Mouse (Mus musculus): ENCODE results near the gene Pax5.

DNA sequence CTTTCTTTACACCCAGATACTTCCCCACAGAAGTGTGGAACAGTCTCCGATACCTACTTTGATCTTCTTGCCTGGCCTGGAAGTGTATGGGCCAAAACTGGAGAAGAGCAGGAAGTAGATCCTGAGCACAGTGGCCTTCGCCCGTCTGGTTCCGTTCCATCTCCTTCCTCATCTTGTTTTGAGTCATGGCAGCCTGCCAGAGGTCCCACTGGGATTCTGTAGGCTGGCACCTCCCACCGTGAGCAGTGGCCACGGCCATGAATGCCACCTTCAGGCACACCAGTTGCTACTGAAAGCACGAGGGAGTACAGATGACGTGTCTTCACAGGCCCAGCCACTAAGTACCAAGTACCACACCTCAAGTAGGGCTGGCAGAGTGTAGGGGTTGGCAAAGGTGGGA is 222.1 kb downstream of the Pax5 start:
- no peak for TF ChIP-seq MAFK (IDR thresholded peaks at IDR 0.05; ENCODE audit: borderline replicate concordance, low read depth, low read length)
- TF ChIP-seq GATA1 (IDR thresholded peaks at IDR 0.05; ENCODE audit: low read depth, low read length), result no peak
- no peak for TF ChIP-seq CTCF (IDR thresholded peaks at IDR 0.05 in 2 of 3, conservative IDR thresholded peaks at IDR 0.05 in 1 of 3; ENCODE audit: control insufficient read depth in 1 of 3, insufficient read depth in 1 of 3, low read depth in 2 of 3, low read length in 3 of 3, poor library complexity in 1 of 3, severe bottlenecking in 1 of 3)
- TF ChIP-seq MYB (IDR thresholded peaks at IDR 0.05; ENCODE audit: low read depth, low read length), result no peak
- TF ChIP-seq ZNF384 (IDR thresholded peaks at IDR 0.05; ENCODE audit: low read depth, low read length), result no peak
- TF ChIP-seq NRF1 (IDR thresholded peaks at IDR 0.05; ENCODE audit: insufficient read depth, low read depth, low read length, poor library complexity, severe bottlenecking), result no peak
- no peak for TF ChIP-seq POLR2A (IDR thresholded peaks at IDR 0.05; ENCODE audit: control insufficient read depth in 1 of 2, insufficient read depth in 1 of 2, low read depth in 1 of 2, low read length in 2 of 2, poor library complexity in 1 of 2)
- TF ChIP-seq SMC3 (IDR thresholded peaks at IDR 0.05; ENCODE audit: low read depth, low read length), result no peak
- no peak for TF ChIP-seq MAX (IDR thresholded peaks at IDR 0.05; ENCODE audit: low read length)
- no peak for TF ChIP-seq HCFC1 (IDR thresholded peaks at IDR 0.05; ENCODE audit: low read depth, low read length)
- TF ChIP-seq MXI1 (IDR thresholded peaks at IDR 0.05; ENCODE audit: low read depth, low read length), result no peak
- TF ChIP-seq RCOR1 (IDR thresholded peaks at IDR 0.05; ENCODE audit: low read depth, low read length), result no peak
- TF ChIP-seq MAZ (IDR thresholded peaks at IDR 0.05; ENCODE audit: low read depth, low read length), result no peak

Data from MEL (cell line).